19 mouse cellular contexts compared by ENCODE assay signal in genomic region chr4:150781304-150781703, GRCm38 (mm10).
A peak's percentile ranks its signal among the peaks of the same experiment; 100 is the strongest.
DNase-seq lines count a peak whose midpoint lies in the region; ATAC-seq and TF ChIP-seq lines count a peak whose summit lies in the region.
"Had no signal": no experiment of that assay in that cellular context is flagged by ENCODE, and none has a peak within 500 bp of the region (broad histone marks: within the 10 kb centered on the region; RNA-seq: fewer than 3 reads in every experiment).

No protein-coding gene starts in this region.

- no peak overlapping the region for H3K9ac ChIP-seq in intestine, postnatal 0 days (ENCODE audit: low read depth, low read length)
- no peak overlapping the region for H3K9ac ChIP-seq in lung, embryonic 15.5 days
- H3K9ac ChIP-seq in stomach, embryonic 16.5 days (ENCODE audit: low read length), result no peak overlapping the region
- H3K9ac ChIP-seq: embryonic facial prominence, embryonic 13.5 days; forebrain, embryonic 13.5 days; hindbrain, embryonic 13.5 days had no signal

- H3K27me3 ChIP-seq in intestine, postnatal 0 days (replicated peaks; ENCODE audit: control insufficient read depth, insufficient read depth, low read length), result no peaks in the 10 kb centered on the region
- H3K27me3 ChIP-seq in lung, embryonic 15.5 days, result no peaks in the 10 kb centered on the region
- no peaks in the 10 kb centered on the region for H3K27me3 ChIP-seq in stomach, embryonic 16.5 days (ENCODE audit: control insufficient read depth, insufficient read depth, low read length)
- H3K27me3 ChIP-seq: embryonic facial prominence, embryonic 13.5 days; forebrain, embryonic 13.5 days; hindbrain, embryonic 13.5 days had no signal

- DNase-seq in heart, adult 11 months, result peak; percentile 88
- DNase-seq in heart, postnatal 4 days, result no peak
- no peak for DNase-seq in left cerebral cortex, postnatal 25 days (ENCODE audit: low spot score in 2 of 2)
- no peak for DNase-seq in embryo, embryonic 9.5 days (ENCODE audit: extremely low spot score)
- DNase-seq: cerebellum, postnatal 10 days; gastrocnemius, postnatal 10 days; kidney, adult 8-10 months; left cerebral cortex, postnatal 4 days; spleen, adult 18-20 months had no signal

- H3K4me2 ChIP-seq in intestine, postnatal 0 days (replicated peaks; ENCODE audit: low read depth), result no peak overlapping the region
- H3K4me2 ChIP-seq in lung, embryonic 15.5 days, result no peak overlapping the region
- no peak overlapping the region for H3K4me2 ChIP-seq in stomach, embryonic 16.5 days (ENCODE audit: low read depth, low read length)
- H3K4me2 ChIP-seq: embryonic facial prominence, embryonic 13.5 days; forebrain, embryonic 13.5 days; heart, embryonic 11.5 days; hindbrain, embryonic 13.5 days had no signal

- no peak for TF ChIP-seq CTCF in intestine, postnatal 0 days (IDR thresholded peaks at IDR 0.05; ENCODE audit: low read depth)

- H3K27ac ChIP-seq in intestine, postnatal 0 days (ENCODE audit: low read depth, low read length), result no peak overlapping the region
- peak overlapping the region; percentile 71 for H3K27ac ChIP-seq in lung, embryonic 15.5 days
- H3K27ac ChIP-seq in stomach, embryonic 16.5 days (ENCODE audit: low read length), result peak overlapping the region; percentile 75
- H3K27ac ChIP-seq: embryonic facial prominence, embryonic 13.5 days; forebrain, embryonic 13.5 days; hindbrain, embryonic 13.5 days had no signal

- 18% methylated on average over 3 of the region's 3 CpGs for WGBS in intestine, postnatal 0 days
- WGBS in lung, embryonic 15.5 days, result 39% methylated on average over 3 of the region's 3 CpGs
- WGBS in stomach, embryonic 16.5 days, result 41% methylated on average over 3 of the region's 3 CpGs

- H3K4me1 ChIP-seq in intestine, postnatal 0 days (replicated peaks; ENCODE audit: control insufficient read depth, insufficient read depth, low read length), result no peaks in the 10 kb centered on the region; the same call in 1 of the 2 replicates
- peaks cover 45% of the 10 kb centered on the region for H3K4me1 ChIP-seq in lung, embryonic 15.5 days
- H3K4me1 ChIP-seq in stomach, embryonic 16.5 days (ENCODE audit: control insufficient read depth, insufficient read depth, low read length), result peaks cover 24% of the 10 kb centered on the region
- H3K4me1 ChIP-seq: forebrain, embryonic 13.5 days had no signal

- no peaks in the 10 kb centered on the region for H3K36me3 ChIP-seq in intestine, postnatal 0 days (ENCODE audit: control insufficient read depth, insufficient read depth)
- no peaks in the 10 kb centered on the region for H3K36me3 ChIP-seq in lung, embryonic 15.5 days
- no peaks in the 10 kb centered on the region for H3K36me3 ChIP-seq in stomach, embryonic 16.5 days (ENCODE audit: control insufficient read depth, insufficient read depth, low read length)
- H3K36me3 ChIP-seq: embryonic facial prominence, embryonic 13.5 days; G1E; hindbrain, embryonic 13.5 days had no signal

- intact Hi-C loops in left cerebral cortex, postnatal 25 days (cut with DNase I), result no loop called here

- H3K9me3 ChIP-seq in intestine, postnatal 0 days (ENCODE audit: control insufficient read depth), result no peaks in the 10 kb centered on the region
- H3K9me3 ChIP-seq in lung, embryonic 15.5 days, result no peaks in the 10 kb centered on the region
- H3K9me3 ChIP-seq in stomach, embryonic 16.5 days (replicated peaks; ENCODE audit: control insufficient read depth, low read length), result no peaks in the 10 kb centered on the region
- H3K9me3 ChIP-seq: embryonic facial prominence, embryonic 13.5 days; forebrain, embryonic 13.5 days; G1E; hindbrain, embryonic 13.5 days had no signal

- H3K4me3 ChIP-seq in intestine, postnatal 0 days (ENCODE audit: low read depth, low read length), result no peak overlapping the region
- H3K4me3 ChIP-seq in lung, embryonic 15.5 days, result no peak overlapping the region
- H3K4me3 ChIP-seq in stomach, embryonic 16.5 days (replicated peaks; ENCODE audit: low read length), result no peak overlapping the region
- H3K4me3 ChIP-seq: embryonic facial prominence, embryonic 13.5 days; forebrain, embryonic 13.5 days; hindbrain, embryonic 13.5 days; myocyte had no signal

- ATAC-seq in intestine, postnatal 0 days, result peak; percentile 64
- ATAC-seq in lung, embryonic 15.5 days (ENCODE audit: borderline replicate concordance, extremely low read depth, low FRiP score, low TSS enrichment), result no peak
- ATAC-seq in stomach, embryonic 16.5 days (ENCODE audit: insufficient read depth, low FRiP score), result peak; percentile 68; the same call in 1 of the 2 replicates
- ATAC-seq: activated CD4-positive, CD25-positive, alpha-beta regulatory T cell, adult 4 months; forebrain, embryonic 13.5 days had no signal
